10 mouse cellular contexts compared by ENCODE assay signal in the genomic region with DNA sequence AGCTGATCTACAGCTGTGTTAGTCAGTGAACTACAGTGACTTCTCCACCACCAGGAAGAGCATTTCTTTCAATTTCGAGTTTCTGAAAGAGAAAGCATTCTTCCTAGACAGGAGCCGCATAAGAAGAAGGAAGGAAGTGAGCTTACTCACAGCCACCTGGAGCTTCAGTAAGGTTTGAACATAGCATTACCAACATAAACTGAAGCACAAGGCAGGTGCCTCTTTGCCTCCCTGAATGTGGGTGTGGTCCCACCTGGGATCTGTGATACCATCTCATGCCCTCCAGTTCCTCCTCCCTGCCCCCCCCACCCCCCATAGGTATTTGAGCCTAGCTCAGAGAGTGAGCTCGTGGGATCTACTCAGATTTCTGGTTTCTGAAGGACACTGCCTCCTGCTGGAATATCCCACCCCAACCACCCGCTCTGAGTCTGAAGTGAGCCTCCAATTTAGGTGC. TPM values are rescaled to one million over a fixed set of nuclear protein-coding genes. Genes with fewer than 3 reads are reported as not detected.
DNase-seq lines count a peak whose midpoint lies in the region; ATAC-seq and TF ChIP-seq lines count a peak whose summit lies in the region.
"Had no signal": no experiment of that assay in that cellular context is flagged by ENCODE, and none has a peak within 500 bp of the region (broad histone marks: within the 10 kb centered on the region; RNA-seq: fewer than 3 reads in every experiment).

No protein-coding gene starts in this region.

- DNase-seq in retina, postnatal 1 day: peak; percentile 15
- no peak for DNase-seq in retina, embryonic 14.5 days (ENCODE audit: low spot score)
- peak; percentile 50 for DNase-seq in R1 (ENCODE audit: low read depth, low spot score)
- no peak for DNase-seq in liver, postnatal 0 days
- DNase-seq in thymus, postnatal 36 days: peak; percentile 29 to 41
- no peak for DNase-seq in limb, embryonic 10.5 days (ENCODE audit: low spot score)
- DNase-seq: cerebellum, adult 11 months; kidney, postnatal 36 days had no signal

- no peaks in the 10 kb centered on the region for H3K27me3 ChIP-seq in liver, postnatal 0 days (ENCODE audit: insufficient read depth, low read length)
- H3K27me3 ChIP-seq in limb, embryonic 10.5 days (ENCODE audit: low read depth, poor library complexity, severe bottlenecking): no peaks in the 10 kb centered on the region
- H3K27me3 ChIP-seq: neural tube, embryonic 12.5 days had no signal

- H3K36me3 ChIP-seq in liver, postnatal 0 days (replicated peaks; ENCODE audit: insufficient read depth, low read length): no peaks in the 10 kb centered on the region
- no peaks in the 10 kb centered on the region for H3K36me3 ChIP-seq in limb, embryonic 10.5 days
- H3K36me3 ChIP-seq: neural tube, embryonic 12.5 days had no signal

- peak; percentile 41 for TF ChIP-seq CTCF in liver, postnatal 0 days (IDR thresholded peaks at IDR 0.05; ENCODE audit: low read depth)

- no peak for TF ChIP-seq EP300 in liver, postnatal 0 days (IDR thresholded peaks at IDR 0.05; ENCODE audit: low read depth)

- 46% methylated on average over 4 of the region's 4 CpGs for WGBS in liver, postnatal 0 days (ENCODE audit: insufficient replicate concordance)
- 59% methylated on average over 4 of the region's 4 CpGs for WGBS in limb, embryonic 10.5 days

- no peak overlapping the region for H3K4me3 ChIP-seq in liver, postnatal 0 days (ENCODE audit: low read depth, low read length)
- no peak overlapping the region for H3K4me3 ChIP-seq in limb, embryonic 10.5 days
- H3K4me3 ChIP-seq: neural tube, embryonic 12.5 days had no signal

- peaks cover 24% of the 10 kb centered on the region for H3K4me1 ChIP-seq in liver, postnatal 0 days (ENCODE audit: insufficient read depth)
- H3K4me1 ChIP-seq in limb, embryonic 10.5 days: peaks cover 10% of the 10 kb centered on the region

- H3K27ac ChIP-seq in liver, postnatal 0 days (ENCODE audit: low read depth): peak overlapping the region; percentile 53
- no peak overlapping the region for H3K27ac ChIP-seq in limb, embryonic 10.5 days
- H3K27ac ChIP-seq: neural tube, embryonic 12.5 days had no signal

- no peaks in the 10 kb centered on the region for H3K9me3 ChIP-seq in liver, postnatal 0 days (ENCODE audit: low read length)
- H3K9me3 ChIP-seq in limb, embryonic 10.5 days (replicated peaks): no peaks in the 10 kb centered on the region
- H3K9me3 ChIP-seq: neural tube, embryonic 12.5 days had no signal

- ATAC-seq in liver, postnatal 0 days: no peak
- ATAC-seq in cerebellum, adult (ENCODE audit: insufficient number of reproducible peaks, low FRiP score, low TSS enrichment): no peak

- peak overlapping the region; percentile 5; the same call in 1 of the 2 replicates for H3K4me2 ChIP-seq in liver, postnatal 0 days (ENCODE audit: low read depth, low read length)
- H3K4me2 ChIP-seq: neural tube, embryonic 12.5 days had no signal

- H3K9ac ChIP-seq in liver, postnatal 0 days (replicated peaks): no peak overlapping the region
- H3K9ac ChIP-seq: neural tube, embryonic 12.5 days had no signal

RNA-seq across cellular contexts. Expression of a gene that starts 7.0 kb away (rescaled TPM):
- 19.5 and 20.7 TPM in 2 replicates for polyA plus RNA-seq in liver, postnatal 0 days (2015; fragmentation: Nextera tagmentation; extraction: Ambion mirVana)
- 58.9 and 69.2 TPM in 2 replicates for polyA plus RNA-seq in limb, embryonic 10.5 days (2016; fragmentation: Nextera tagmentation; extraction: Ambion mirVana)

RNA-seq across cellular contexts. Expression of a gene that starts 39.3 kb away (rescaled TPM):
- 11.1 and 12.2 TPM in 2 replicates for polyA plus RNA-seq in liver, postnatal 0 days (2015; fragmentation: Nextera tagmentation; extraction: Ambion mirVana)
- 59.5 and 66.7 TPM in 2 replicates for polyA plus RNA-seq in limb, embryonic 10.5 days (2016; fragmentation: Nextera tagmentation; extraction: Ambion mirVana)

RNA-seq across cellular contexts. Expression of a gene that starts 39.4 kb away (rescaled TPM):
- polyA plus RNA-seq in liver, postnatal 0 days (2015; fragmentation: Nextera tagmentation; extraction: Ambion mirVana): 11.7 and 11.8 TPM in 2 replicates
- polyA plus RNA-seq in limb, embryonic 10.5 days (2016; fragmentation: Nextera tagmentation; extraction: Ambion mirVana): 53.5 and 60.7 TPM in 2 replicates

Comparison
In these comparisons a context has a peak if more than half of its experiments do, and no peak if none do; other contexts are left out.
1. DNase-seq: peak in retina, postnatal 1 day (single experiment), R1 (single experiment) and thymus, postnatal 36 days (2 of 2); none in retina, embryonic 14.5 days (single experiment), liver, postnatal 0 days (single experiment) and limb, embryonic 10.5 days (single experiment).